8 mouse cellular contexts compared by ENCODE assay signal in the genomic region with DNA sequence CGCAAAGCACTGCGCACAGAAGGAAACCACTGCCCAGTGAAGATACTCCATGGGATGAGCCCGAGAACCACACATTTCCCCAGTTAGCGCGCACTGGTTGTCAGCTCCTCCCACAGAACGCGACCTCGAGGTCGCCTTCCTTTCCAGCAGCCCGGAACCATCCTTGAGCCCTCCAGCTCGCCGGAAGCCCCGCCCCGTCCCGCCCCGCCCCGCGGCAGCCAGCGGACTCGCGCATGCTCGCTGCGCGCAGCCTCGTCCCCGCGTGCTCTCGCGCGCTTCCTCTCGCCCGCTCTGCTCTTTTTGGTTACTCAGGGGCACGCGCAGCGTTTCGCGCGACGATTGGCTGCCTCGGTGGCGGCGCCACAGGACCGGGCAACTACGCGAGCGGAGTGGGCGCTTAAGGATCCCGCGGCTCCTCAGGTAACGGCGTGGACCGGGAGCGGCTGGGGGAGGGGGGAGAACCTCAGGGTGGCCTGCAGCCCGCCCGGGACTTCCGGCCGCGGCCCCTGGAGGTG. TPM values are rescaled to one million over a fixed set of nuclear protein-coding genes. Genes with fewer than 3 reads are reported as not detected.
DNase-seq lines count a peak whose midpoint lies in the region; ATAC-seq lines count a peak whose summit lies in the region.

A gene (plus strand): TSS at position 221 of the 515 bp plus-strand sequence.
A gene (plus strand): TSS at position 236 of the 515 bp plus-strand sequence.

- WGBS in hindbrain, embryonic 13.5 days = under 1% methylated on average over 57 of the region's 58 CpGs

- H3K27ac ChIP-seq in hindbrain, embryonic 13.5 days = peak within 1 kb of the TSS; percentile 86

- no peaks in the 10 kb centered on the region for H3K9me3 ChIP-seq in hindbrain, embryonic 13.5 days

- H3K4me1 ChIP-seq in hindbrain, embryonic 13.5 days (replicated peaks) = peaks cover 7% of the 10 kb centered on the region

- no peaks in the 10 kb centered on the region for H3K27me3 ChIP-seq in hindbrain, embryonic 13.5 days

- ATAC-seq in hindbrain, embryonic 13.5 days (ENCODE audit: low FRiP score) = peak; percentile 98

- peak; percentile 98 for DNase-seq in NIH3T3 (ENCODE audit: low read depth)
- peak; percentile 92 to 95 for DNase-seq in cerebellum, postnatal 10 days
- DNase-seq in frontal cortex, postnatal 14 days (ENCODE audit: low spot score in 2 of 2) = peak; percentile 77 to 85
- peak; percentile 69 to 78 for DNase-seq in layer of hippocampus, postnatal 25 days (ENCODE audit: extremely low spot score in 1 of 2, low spot score in 1 of 2)
- peak; percentile 86 for DNase-seq in lung, postnatal 25 days (ENCODE audit: low spot score)
- peak; percentile 92 for DNase-seq in retina, embryonic 14.5 days (ENCODE audit: low spot score)
- DNase-seq in thymus, postnatal 4 days = peak; percentile 89

- peak within 1 kb of the TSS; percentile 73 for H3K4me3 ChIP-seq in hindbrain, embryonic 13.5 days

- H3K36me3 ChIP-seq in hindbrain, embryonic 13.5 days = no peaks in the 10 kb centered on the region

- peak within 1 kb of the TSS; percentile 80 for H3K9ac ChIP-seq in hindbrain, embryonic 13.5 days

- peak within 1 kb of the TSS; percentile 55 for H3K4me2 ChIP-seq in hindbrain, embryonic 13.5 days

RNA-seq across cellular contexts. Expression of the first gene that starts in this region (rescaled TPM):
- 33.1 and 33.4 TPM in 2 replicates for polyA plus RNA-seq in hindbrain, embryonic 13.5 days (2015; fragmentation: Nextera tagmentation; extraction: Ambion mirVana)
- 10 to 100 TPM; 15.5 to 18.0 TPM for total RNA-seq in layer of hippocampus, postnatal 25 days (2021)

RNA-seq across cellular contexts. Expression of the second gene that starts in this region (rescaled TPM):
- polyA plus RNA-seq in hindbrain, embryonic 13.5 days (2015; fragmentation: Nextera tagmentation; extraction: Ambion mirVana) = 5.3 and 5.6 TPM in 2 replicates
- 1 to 10 TPM; 4.4 to 6.0 TPM for total RNA-seq in layer of hippocampus, postnatal 25 days (2021)

Comparison
In these comparisons a context has a peak if more than half of its experiments do, and no peak if none do; other contexts are left out.
1. Peak in every context shown above with its lines: DNase-seq, ATAC-seq, H3K4me3 ChIP-seq and H3K27ac ChIP-seq.